Mouse (Mus musculus) ES-Bruce4 (cell line): ENCODE data around the gene Fem1a. TPM values are rescaled to one million over a fixed set of nuclear protein-coding genes. Genes with fewer than 3 reads are reported as not detected.
A peak's percentile ranks its signal among the peaks of the same experiment; 100 is the strongest.

Experiments
- H3K27ac ChIP-seq: 2 replicates; pipeline ENCODE4 v1.5.1; 2012; ENCODE audit warnings: low read length, inconsistent platforms; ENCODE audit not compliant: insufficient read depth
- H3K27me3 ChIP-seq: 2 replicates; pipeline ENCODE4 v1.6.1; 2012; ENCODE audit warnings: mild to moderate bottlenecking, low read length, inconsistent platforms; ENCODE audit not compliant: control insufficient read depth, poor library complexity, insufficient read depth, severe bottlenecking
- H3K36me3 ChIP-seq: 2 replicates; pipeline ENCODE4 v1.6.1; 2012; ENCODE audit warnings: inconsistent platforms, mild to moderate bottlenecking, low read length, moderate library complexity; ENCODE audit not compliant: control insufficient read depth, poor library complexity, insufficient read depth, severe bottlenecking
- H3K4me1 ChIP-seq: one replicate; pipeline ENCODE4 v1.8.1; 2011; ENCODE audit warnings: low read length; ENCODE audit not compliant: control insufficient read depth, insufficient read depth
- H3K4me3 ChIP-seq: 2 replicates; pipeline ENCODE4 v1.5.1; 2011; ENCODE audit warnings: low read depth, mild to moderate bottlenecking, low read length
- H3K9ac ChIP-seq: 2 replicates; pipeline ENCODE4 v1.6.1; 2012; ENCODE audit warnings: low read depth, mild to moderate bottlenecking, inconsistent platforms; ENCODE audit not compliant: poor library complexity, severe bottlenecking
- H3K9me3 ChIP-seq: replicated peaks from 2 replicates; pipeline ENCODE4 v1.6.1; 2012; ENCODE audit warnings: mild to moderate bottlenecking, low read length, inconsistent platforms; ENCODE audit not compliant: control insufficient read depth, poor library complexity, insufficient read depth, severe bottlenecking
- CTCF ChIP-seq: IDR thresholded peaks from one replicate; pipeline ENCODE4 v1.8.1; 2011; ENCODE audit warnings: low read depth, low read length
- EP300 ChIP-seq: IDR thresholded peaks from 2 replicates; pipeline ENCODE4 v1.6.1; 2011; ENCODE audit warnings: low read depth, low read length; ENCODE audit not compliant: insufficient read depth
- POLR2A ChIP-seq: IDR thresholded peaks from one replicate; pipeline ENCODE4 v1.8.1; 2011; ENCODE audit warnings: low read length; ENCODE audit not compliant: insufficient read depth
- polyA plus RNA-seq: library from polyadenylated mRNA; stranded (reverse); fragments of >200 nt; gene quantifications from 2 replicates; pipeline ENCODE4 v1.2.4, GENCODE M21; 2011; ENCODE audit warnings: low read depth; ENCODE audit not compliant: missing spikeins, insufficient read depth, insufficient read length

The Fem1a gene
- polyA plus RNA-seq, 1 experiment, result 4.9 TPM

GRCm38 (mm10) chr17:56226566-56226965 lies 30.0 kb upstream of the Fem1a start:
- no peak overlapping the region for H3K9ac ChIP-seq
- no peak overlapping the region for H3K27ac ChIP-seq
- TF ChIP-seq CTCF (no peak), EP300 (no peak), POLR2A (no peak)
- H3K27me3 ChIP-seq, result no peaks in the 10 kb centered on the region
- H3K4me1 ChIP-seq, result peaks cover 5% of the 10 kb centered on the region
- H3K4me3 ChIP-seq, result no peak overlapping the region
- H3K9me3 ChIP-seq, result no peaks in the 10 kb centered on the region
- H3K36me3 ChIP-seq, result no peaks in the 10 kb centered on the region

- TF ChIP-seq CTCF, result no peak
- TF ChIP-seq POLR2A, result no peak
- TF ChIP-seq EP300, result no peak
- Histone ChIP-seq H3K27me3 (no peaks in the 10 kb centered on the region), H3K27ac (no peak overlapping the region), H3K9me3 (no peaks in the 10 kb centered on the region), H3K36me3 (no peaks in the 10 kb centered on the region), H3K4me3 (no peak overlapping the region), H3K9ac (no peak overlapping the region), H3K4me1 (no peaks in the 10 kb centered on the region)
Measured at GRCm38 (mm10) chr17:56229943-56230342, 26.7 kb upstream of the Fem1a start.

- H3K9me3 ChIP-seq, result no peaks in the 10 kb centered on the region
- no peaks in the 10 kb centered on the region for H3K36me3 ChIP-seq
- no peaks in the 10 kb centered on the region for H3K4me1 ChIP-seq
- no peak overlapping the region for H3K4me3 ChIP-seq
- TF ChIP-seq EP300 (no peak), POLR2A (no peak)
- H3K27ac ChIP-seq, result no peak overlapping the region
- no peak overlapping the region for H3K9ac ChIP-seq
- no peaks in the 10 kb centered on the region for H3K27me3 ChIP-seq
Measured at GRCm38 (mm10) chr17:56233389-56233788, 23.2 kb upstream of the Fem1a start.

DNA sequence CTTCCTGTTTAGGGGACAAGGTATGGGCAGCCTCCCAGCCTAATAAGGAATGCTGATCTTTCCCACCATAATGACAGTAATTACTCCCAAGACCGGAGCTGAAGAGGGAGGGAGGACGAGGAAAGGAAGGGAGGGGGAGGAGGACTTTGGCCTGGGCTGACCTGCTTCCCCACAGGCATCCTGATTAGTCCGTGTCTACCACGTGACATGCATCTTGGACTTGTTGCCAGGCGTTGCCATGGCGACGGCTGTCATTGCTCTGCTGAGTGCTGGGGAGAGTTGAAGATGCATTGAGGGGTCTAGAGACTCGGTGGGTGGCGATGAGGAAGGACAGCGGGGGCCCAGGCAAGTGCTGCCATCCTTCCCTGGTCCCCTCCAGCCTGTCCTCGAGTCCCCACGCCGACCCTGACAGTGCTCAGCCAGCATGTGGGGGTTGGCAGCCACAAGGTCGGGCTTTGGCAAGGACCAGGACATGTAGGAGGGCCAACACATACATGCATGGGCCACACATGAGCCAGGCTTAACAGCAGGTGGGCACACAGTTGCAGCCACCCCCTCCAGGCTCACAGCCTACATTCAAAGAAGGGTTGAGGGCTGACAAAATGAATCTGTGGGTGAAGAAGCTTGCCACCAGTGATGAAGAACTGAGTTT lies 22.7 kb upstream of the Fem1a start:
- TF ChIP-seq CTCF (no peak), POLR2A (no peak), EP300 (no peak)
- no peaks in the 10 kb centered on the region for H3K4me1 ChIP-seq
- H3K27ac ChIP-seq, result no peak overlapping the region
- H3K27me3 ChIP-seq, result no peaks in the 10 kb centered on the region
- no peaks in the 10 kb centered on the region for H3K9me3 ChIP-seq
- H3K4me3 ChIP-seq, result no peak overlapping the region
- H3K9ac ChIP-seq, result no peak overlapping the region
- no peaks in the 10 kb centered on the region for H3K36me3 ChIP-seq

DNA sequence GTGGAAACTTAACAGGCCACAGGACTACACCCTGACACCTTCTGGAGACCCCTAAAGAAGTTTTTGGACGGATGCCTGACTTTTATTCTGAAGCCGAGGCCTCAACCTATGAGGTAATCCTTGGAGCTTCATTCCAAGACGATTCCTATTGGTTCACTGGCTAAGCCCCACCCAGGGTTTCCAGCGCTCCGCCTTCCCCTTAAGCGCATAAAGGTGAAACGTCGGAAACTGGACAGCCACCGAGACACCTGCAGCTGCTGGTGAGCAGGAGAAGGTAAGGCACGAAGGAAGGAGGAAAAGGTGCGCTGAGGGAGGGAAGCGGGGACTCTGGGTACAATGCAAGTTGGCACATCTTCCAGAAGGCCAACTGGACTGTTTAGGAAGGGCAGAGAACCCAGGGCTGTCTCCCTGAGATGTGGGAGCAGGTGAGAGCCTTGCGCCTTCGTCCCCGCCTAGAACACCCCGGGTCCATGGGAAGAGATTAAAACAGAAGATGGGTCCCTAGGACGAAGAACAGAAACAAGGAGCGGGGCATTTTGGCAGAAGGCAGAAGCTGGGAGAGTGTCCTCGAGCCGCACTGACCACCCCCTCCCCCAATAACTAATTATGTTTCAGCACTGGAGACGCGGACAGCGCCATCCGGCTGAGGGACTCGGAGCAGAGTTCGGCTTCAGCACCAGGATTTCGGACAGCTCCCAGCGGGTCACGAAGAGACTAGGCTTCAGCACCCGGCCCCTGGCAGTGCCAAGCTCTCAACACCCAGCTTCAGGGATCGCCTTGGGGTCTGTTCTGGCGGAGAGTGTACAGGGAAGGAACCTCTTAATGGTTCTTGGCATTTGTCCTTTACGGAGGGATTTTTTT lies 14.8 kb upstream of the Fem1a start:
- no peak overlapping the region for H3K9ac ChIP-seq
- no peak overlapping the region for H3K27ac ChIP-seq
- peak overlapping the region; percentile 64 for H3K4me3 ChIP-seq
- H3K9me3 ChIP-seq, result no peaks in the 10 kb centered on the region
- TF ChIP-seq EP300 (0 out of 2 replicates have a peak, but pooled peaks have one; percentile 18), POLR2A (no peak), CTCF (no peak)
- no peaks in the 10 kb centered on the region for H3K27me3 ChIP-seq
- no peaks in the 10 kb centered on the region for H3K36me3 ChIP-seq
- no peaks in the 10 kb centered on the region for H3K4me1 ChIP-seq

DNA sequence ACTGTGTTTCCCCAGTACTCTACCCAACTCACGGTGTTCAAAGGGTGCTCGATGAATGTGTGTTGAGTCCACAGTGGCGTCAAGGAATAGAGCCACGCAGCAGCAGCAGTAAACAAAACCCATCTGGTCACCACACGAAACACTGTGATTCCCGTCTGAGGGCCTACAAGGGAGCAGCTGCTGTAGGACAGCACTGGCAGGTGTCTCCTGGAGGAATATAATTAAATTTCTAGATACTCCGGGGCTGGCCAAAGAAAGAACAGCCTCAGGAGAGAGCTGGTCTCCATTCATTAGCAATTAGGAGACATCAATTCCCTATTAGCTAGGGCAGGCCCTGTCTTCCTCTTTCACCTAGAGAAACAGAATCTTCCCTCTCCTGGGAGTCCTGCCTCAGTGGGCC lies 11.0 kb upstream of the Fem1a start:
- Histone ChIP-seq H3K27ac (no peak overlapping the region), H3K4me1 (no peaks in the 10 kb centered on the region), H3K9me3 (no peaks in the 10 kb centered on the region), H3K9ac (no peak overlapping the region), H3K36me3 (no peaks in the 10 kb centered on the region), H3K4me3 (no peak overlapping the region), H3K27me3 (no peaks in the 10 kb centered on the region)
- no peak for TF ChIP-seq EP300
- TF ChIP-seq CTCF, result no peak
- TF ChIP-seq POLR2A, result no peak
